Mouse (Mus musculus) left cerebral cortex, postnatal 25 days (tissue): ENCODE results near the gene Taf8. TPM values are rescaled to one million over a fixed set of nuclear protein-coding genes. Genes with fewer than 3 reads are reported as not detected.

Experiments used
- DNase-seq, 2 experiments: peaks; one replicate each; pipeline ENCODE4 v3.0.0; 2022; ENCODE audit warnings: low spot score in 2 of 2, mixed read lengths in 1 of 2
- intact Hi-C: fragments of 180-260 bp; cut with DNase I; formaldehyde crosslinking; loops from one replicate; pipeline ENCODE4 v1.15.1; 2025
- total RNA-seq, 2 experiments: library from RNA; stranded (reverse); gene quantifications; 2 replicates each; pipeline ENCODE4 v1.2.3; 2021

Taf8 gene
- total RNA-seq, 2 experiments from 2014 or later, result 16.4 to 16.7 TPM

GRCm38 (mm10) chr17:47493653-47494052, 8.4 kb downstream of the Taf8 start:
- intact Hi-C loops, result no loop called here
- DNase-seq, result no peak

GRCm38 (mm10) chr17:47492731-47493130, 9.4 kb downstream of the Taf8 start:
- intact Hi-C loops, result no loop called here

GRCm38 (mm10) chr17:47490791-47491190, 11.3 kb downstream of the Taf8 start:
- intact Hi-C loops, result no loop called here
- DNase-seq, result no peak

More at GRCm38 (mm10) chr17:47492731-47493130, 9.4 kb downstream of the Taf8 start:
- DNase-seq, result no peak

- DNase-seq, result no peak
- intact Hi-C loops, result no loop called here
Measured at GRCm38 (mm10) chr17:47485791-47486190, 16.3 kb downstream of the Taf8 start.

GRCm38 (mm10) chr17:47484993-47485392, 17.1 kb downstream of the Taf8 start:
- no peak for DNase-seq
- intact Hi-C loops, result loop anchor here (5.0 kb wide), 1 partner anchor 98 kb away; the partner anchor contains the start of gene Guca1b

GRCm38 (mm10) chr17:47484241-47484921, 17.7 kb downstream of the Taf8 start:
- intact Hi-C loops, result loop anchor here (5.0 kb wide), 1 partner anchor 97 kb away; the partner anchor contains the start of gene Guca1b
- DNase-seq, result no peak

- DNase-seq, result peak in 1 of 2 experiments; percentile 32
Measured at GRCm38 (mm10) chr17:47482401-47482800, 19.7 kb downstream of the Taf8 start.

GRCm38 (mm10) chr17:47479887-47480286, 22.2 kb downstream of the Taf8 start:
- DNase-seq, result no peak
- intact Hi-C loops, result loop anchor here (5.0 kb wide), 1 partner anchor 93 kb away; the partner anchor contains the start of gene Guca1b

More at GRCm38 (mm10) chr17:47482401-47482800, 19.7 kb downstream of the Taf8 start:
- intact Hi-C loops, result loop anchor here (5.0 kb wide), 1 partner anchor 95 kb away; the partner anchor contains the start of gene Guca1b

- intact Hi-C loops, result no loop called here
- DNase-seq, result no peak
Measured at GRCm38 (mm10) chr17:47475714-47476113, 26.4 kb downstream of the Taf8 start.

- intact Hi-C loops, result no loop called here
- no peak for DNase-seq
Measured at GRCm38 (mm10) chr17:47475181-47475580, 26.9 kb downstream of the Taf8 start.

GRCm38 (mm10) chr17:47474250-47474649, 27.8 kb downstream of the Taf8 start:
- intact Hi-C loops, result no loop called here
- DNase-seq, result no peak

GRCm38 (mm10) chr17:47473434-47473974, 28.6 kb downstream of the Taf8 start:
- no peak for DNase-seq
- intact Hi-C loops, result no loop called here

GRCm38 (mm10) chr17:47472435-47473350, 29.4 kb downstream of the Taf8 start:
- DNase-seq, result peak in 1 of 2 experiments; percentile 28

GRCm38 (mm10) chr17:47470686-47471085, 31.4 kb downstream of the Taf8 start:
- intact Hi-C loops, result no loop called here
- no peak for DNase-seq

More at GRCm38 (mm10) chr17:47472435-47473350, 29.4 kb downstream of the Taf8 start:
- intact Hi-C loops, result no loop called here

- intact Hi-C loops, result no loop called here
- DNase-seq, result no peak
Measured at GRCm38 (mm10) chr17:47470121-47470520, 32.0 kb downstream of the Taf8 start.

GRCm38 (mm10) chr17:47469642-47470041, 32.5 kb downstream of the Taf8 start:
- intact Hi-C loops, result no loop called here
- DNase-seq, result no peak

- intact Hi-C loops, result no loop called here
- DNase-seq, result no peak
Measured at GRCm38 (mm10) chr17:47468466-47468865, 33.6 kb downstream of the Taf8 start.

GRCm38 (mm10) chr17:47468063-47468462, 34.0 kb downstream of the Taf8 start:
- intact Hi-C loops, result no loop called here
- DNase-seq, result no peak

- intact Hi-C loops, result no loop called here
- DNase-seq, result no peak
Measured at GRCm38 (mm10) chr17:47467659-47468058, 34.4 kb downstream of the Taf8 start.

GRCm38 (mm10) chr17:47466284-47466683, 35.8 kb downstream of the Taf8 start:
- intact Hi-C loops, result no loop called here
- DNase-seq, result no peak
